Mouse (Mus musculus) left cerebral cortex, postnatal 4 days (tissue): ENCODE data around the gene Myo18b. TPM values are rescaled to one million over a fixed set of nuclear protein-coding genes. Genes with fewer than 3 reads are reported as not detected.

Source experiments
- DNase-seq: peaks from one replicate; pipeline ENCODE4 v3.0.0-alpha.2; 2022
- intact Hi-C: fragments of 180-260 bp; cut with DNase I; formaldehyde crosslinking; loops from one replicate; pipeline ENCODE4 v1.15.1; 2025
- total RNA-seq, 2 experiments: library from RNA; stranded (reverse); gene quantifications; 2 replicates each; pipeline ENCODE4 v1.2.3; 2021

The Myo18b gene
- total RNA-seq, 2 experiments from 2014 or later, result 5.6 to 6.8 TPM

- intact Hi-C loops, result no loop called here
- no peak for DNase-seq
These were observed 202.8 kb downstream of the Myo18b start for GRCm38 (mm10) chr5:112693286-112693849.

GRCm38 (mm10) chr5:112687100-112687818 is 208.9 kb downstream of the Myo18b start:
- DNase-seq, result no peak
- intact Hi-C loops, result no loop called here

GRCm38 (mm10) chr5:112686309-112687099 is 209.7 kb downstream of the Myo18b start:
- DNase-seq, result no peak
- intact Hi-C loops, result no loop called here

GRCm38 (mm10) chr5:112679251-112679650 is 216.9 kb downstream of the Myo18b start:
- intact Hi-C loops, result no loop called here

GRCm38 (mm10) chr5:112678153-112678552 is 218.0 kb downstream of the Myo18b start:
- intact Hi-C loops, result no loop called here
- no peak for DNase-seq

More at GRCm38 (mm10) chr5:112679251-112679650, 216.9 kb downstream of the Myo18b start:
- peak; percentile 41 for DNase-seq

- DNase-seq, result no peak
- intact Hi-C loops, result no loop called here
These were observed 221.4 kb downstream of the Myo18b start for GRCm38 (mm10) chr5:112674806-112675205.

DNA sequence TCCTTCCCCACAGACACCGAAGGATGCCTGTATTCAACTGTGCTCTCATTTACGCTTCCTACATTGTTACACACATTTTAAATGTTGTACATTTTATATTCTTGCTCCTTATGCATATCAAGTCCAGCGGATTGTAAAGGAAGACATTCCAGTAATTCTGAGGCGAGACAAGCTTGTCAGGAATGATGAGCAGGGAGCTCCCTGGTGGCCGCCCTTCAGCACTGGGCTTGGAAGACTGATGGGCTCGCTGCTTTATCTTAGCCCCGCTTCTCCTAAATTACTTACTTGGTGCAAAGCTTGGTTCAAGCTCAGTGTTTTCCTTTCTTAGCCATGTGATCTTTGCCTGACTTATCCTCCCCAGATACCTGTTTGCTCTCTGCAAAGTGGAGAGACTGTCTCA is 223.7 kb downstream of the Myo18b start:
- intact Hi-C loops, result no loop called here
- DNase-seq, result no peak

DNA sequence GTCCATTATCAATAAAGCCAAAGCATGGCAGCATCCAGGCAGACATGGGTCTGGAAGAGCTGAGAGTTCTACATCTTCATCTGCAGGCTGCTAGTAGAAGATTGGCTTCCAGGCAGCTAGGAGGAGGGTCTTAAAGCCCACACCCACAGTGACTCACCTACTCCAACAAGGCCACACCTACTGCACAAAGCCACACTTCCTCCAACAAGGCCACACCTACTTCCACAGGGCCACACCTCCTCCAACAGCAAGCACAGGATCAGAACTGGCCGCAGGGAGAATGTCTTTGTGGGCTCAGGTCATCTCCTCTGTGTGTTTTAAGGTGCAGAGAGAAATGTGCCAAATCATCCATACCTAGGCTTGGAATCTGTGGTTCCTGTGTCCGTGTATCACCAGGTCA is 224.2 kb downstream of the Myo18b start:
- intact Hi-C loops, result no loop called here
- DNase-seq, result no peak

DNA sequence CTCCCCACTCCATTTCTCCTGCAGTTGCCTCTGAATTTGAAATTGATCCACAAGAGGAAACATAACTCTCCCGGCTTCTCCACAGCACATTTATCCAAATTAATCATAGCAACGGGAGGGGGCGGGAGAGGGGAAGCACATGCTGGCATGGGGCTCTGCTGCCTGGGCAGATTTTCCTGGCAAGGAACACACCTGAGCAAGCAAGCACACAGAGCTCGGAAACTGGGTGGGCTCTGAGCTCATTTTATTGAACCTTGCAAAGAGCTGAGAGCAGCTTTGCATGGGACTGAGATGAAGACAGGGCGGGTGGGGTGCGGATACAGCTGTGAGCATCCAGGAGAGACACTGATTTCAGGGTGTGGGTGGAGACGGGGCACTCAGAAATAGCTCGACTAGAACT is 229.0 kb downstream of the Myo18b start:
- DNase-seq, result no peak
- intact Hi-C loops, result no loop called here

- DNase-seq, result no peak
- intact Hi-C loops, result no loop called here
These were observed 230.5 kb downstream of the Myo18b start for GRCm38 (mm10) chr5:112665661-112666060.

- DNase-seq, result no peak
- intact Hi-C loops, result loop anchor here (5.0 kb wide), 1 partner anchor 86 kb away; the partner anchor contains the start of gene Sez6l
These were observed 232.5 kb downstream of the Myo18b start for GRCm38 (mm10) chr5:112663701-112664100.

DNA sequence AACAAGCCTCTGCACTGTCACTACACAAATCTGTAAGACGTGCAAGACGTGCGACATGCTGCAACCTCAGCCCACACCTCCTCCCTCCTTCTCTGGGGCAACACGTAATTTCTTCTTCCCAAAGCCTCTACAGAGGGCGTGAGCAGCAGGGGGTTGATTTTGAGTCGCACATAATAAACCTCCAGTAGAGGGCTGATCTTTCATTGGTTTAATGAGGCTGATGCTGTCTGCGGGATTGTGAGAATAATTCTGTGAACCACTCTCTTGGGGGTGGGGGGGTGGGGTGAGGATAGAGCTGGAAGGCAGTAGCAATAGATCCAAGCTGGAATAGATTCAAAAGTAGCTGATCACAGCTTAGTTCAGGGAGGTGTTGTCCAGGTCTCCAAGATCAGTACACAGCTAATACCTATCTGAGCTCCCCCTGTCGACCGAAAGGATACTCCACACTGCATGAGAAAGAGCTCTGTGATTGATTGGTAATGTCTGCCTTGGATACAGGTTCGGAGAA is 235.2 kb downstream of the Myo18b start:
- DNase-seq, result peak; percentile 40
- intact Hi-C loops, result loop anchor here (5.0 kb wide), 1 partner anchor 84 kb away; the partner anchor contains the start of gene Sez6l

GRCm38 (mm10) chr5:112659295-112659694 is 236.9 kb downstream of the Myo18b start:
- no peak for DNase-seq
- intact Hi-C loops, result no loop called here

DNA sequence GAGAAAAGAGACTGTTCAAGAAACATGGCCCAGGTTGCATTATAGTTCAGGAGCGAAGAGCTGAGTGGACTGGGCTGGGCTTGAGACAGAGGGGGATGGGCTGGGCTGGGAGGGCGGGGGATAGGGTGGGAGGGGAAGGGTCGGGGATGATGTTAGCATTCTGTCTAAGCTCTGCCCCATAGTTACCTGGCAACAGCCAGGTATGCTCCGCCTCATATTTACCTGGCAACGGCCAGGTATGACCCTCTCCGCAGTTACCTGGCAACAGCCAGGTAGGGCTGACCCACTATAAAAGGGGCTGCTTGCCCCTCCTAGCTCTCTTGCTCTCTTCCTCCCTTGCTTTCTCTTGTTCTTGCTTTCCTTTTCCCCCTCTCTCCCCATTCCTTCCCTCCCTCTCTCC is 239.4 kb downstream of the Myo18b start:
- intact Hi-C loops, result no loop called here
- DNase-seq, result no peak

GRCm38 (mm10) chr5:112655986-112656541 is 240.1 kb downstream of the Myo18b start:
- DNase-seq, result peak; percentile 37
- intact Hi-C loops, result no loop called here

DNA sequence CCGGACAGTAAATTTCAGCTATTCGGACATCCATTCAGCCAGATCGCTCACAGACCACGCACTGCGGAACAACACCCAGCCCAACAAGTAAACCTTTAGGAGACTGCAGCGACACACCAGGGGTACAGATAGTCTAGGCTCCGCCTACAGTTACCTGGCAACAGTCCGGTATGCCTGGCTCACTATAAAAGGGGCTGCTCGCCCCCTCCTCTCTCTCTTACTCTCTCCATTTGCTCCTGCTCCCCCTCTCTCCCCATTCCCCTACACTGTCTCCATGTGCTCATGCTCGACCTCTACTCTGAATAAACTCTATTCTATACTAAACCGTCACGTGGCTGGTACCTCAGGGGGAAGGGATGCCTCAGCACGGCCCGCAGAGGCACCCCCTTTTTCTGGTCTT is 240.6 kb downstream of the Myo18b start:
- no peak for DNase-seq
- intact Hi-C loops, result no loop called here

DNA sequence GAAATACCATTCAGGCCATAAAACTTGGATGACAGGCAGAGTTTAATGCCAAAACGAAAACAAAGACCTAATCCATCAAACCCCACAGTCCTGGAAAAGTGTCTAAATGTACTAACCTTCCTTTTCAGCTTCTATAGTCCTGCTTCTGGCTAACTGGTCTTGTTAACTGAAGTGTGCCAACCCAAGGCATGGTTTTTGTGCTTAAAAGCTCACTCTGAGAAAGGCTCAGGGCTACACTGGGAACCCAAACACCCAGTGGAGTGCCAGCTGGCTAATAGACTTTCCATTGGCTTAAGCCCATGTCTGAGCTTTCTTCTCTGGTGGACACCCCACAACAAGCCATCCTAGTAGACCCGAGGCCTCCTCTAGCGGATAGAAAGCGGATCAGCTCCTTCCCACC is 244.1 kb downstream of the Myo18b start:
- DNase-seq, result peak; percentile 41
- intact Hi-C loops, result no loop called here

GRCm38 (mm10) chr5:112649164-112649702 is 246.9 kb downstream of the Myo18b start:
- DNase-seq, result no peak
- intact Hi-C loops, result no loop called here

DNA sequence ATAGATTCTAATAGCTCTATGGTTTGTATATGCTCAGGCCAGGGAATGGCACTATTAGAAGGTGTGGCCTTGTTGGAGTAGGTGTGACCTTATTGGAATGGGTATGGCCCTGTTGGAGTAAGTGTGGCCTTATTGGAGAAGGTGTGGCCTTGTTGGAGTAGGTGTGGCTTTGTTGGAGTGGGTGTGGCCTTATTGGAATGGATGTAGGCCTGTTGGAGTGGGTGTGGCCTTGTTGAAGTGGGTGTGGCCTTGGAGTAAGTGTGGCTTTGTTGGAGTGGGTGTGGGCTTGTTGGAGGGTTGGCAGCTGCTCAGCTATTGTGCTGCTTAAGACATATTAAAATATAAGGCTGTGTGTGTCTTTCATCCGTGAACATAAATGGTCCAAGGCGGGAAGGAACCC is 249.3 kb downstream of the Myo18b start:
- intact Hi-C loops, result no loop called here
- DNase-seq, result no peak

DNA sequence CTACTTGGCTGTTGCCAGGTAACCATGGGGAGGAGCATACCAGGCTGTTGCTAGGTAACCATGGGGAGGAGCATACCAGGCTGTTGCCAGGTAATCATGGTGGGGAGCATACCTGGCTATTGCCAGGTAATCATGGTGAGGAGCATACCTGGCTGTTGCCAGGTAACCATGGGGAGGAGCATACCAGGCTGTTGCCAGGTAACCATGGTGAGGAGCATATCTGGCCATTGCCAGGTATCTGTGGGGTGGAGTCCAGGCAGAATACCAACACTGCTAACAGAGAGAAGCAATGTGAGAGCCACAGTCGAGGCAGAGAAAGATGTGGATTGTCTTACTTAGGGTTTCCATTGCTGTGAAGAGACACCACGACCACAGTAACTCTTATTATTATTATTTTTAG is 250.6 kb downstream of the Myo18b start:
- intact Hi-C loops, result no loop called here

More for the DNA sequence above, 250.6 kb downstream of the Myo18b start:
- no peak for DNase-seq
